Mouse (Mus musculus) adrenal gland, adult 2 months (tissue): ENCODE results near the gene Carm1. TPM values are rescaled to one million over a fixed set of nuclear protein-coding genes. Genes with fewer than 3 reads are reported as not detected.
A peak's percentile ranks its signal among the peaks of the same experiment; 100 is the strongest.

Source experiments
- DNase-seq: peaks from one replicate; pipeline ENCODE4 v3.0.0; 2021
- microRNA-seq, 2 experiments: library from miRNA; unstranded; fragments of <30 nt; microRNA quantifications; one replicate each; pipeline ENCODE4 v1.2.0; 2021
- polyA plus RNA-seq: library from polyadenylated mRNA; depleted of rRNA; stranded (reverse); fragments of >200 nt; gene quantifications from 2 replicates; pipeline ENCODE4 v1.2.3, GENCODE M21; 2012; rRNA removed
- total RNA-seq, 2 experiments: library from RNA; stranded (reverse); gene quantifications; 2 replicates each; pipeline ENCODE4 v1.2.3; 2021

The Carm1 gene
- total and polyA plus RNA-seq, 3 experiments, result 39.9 to 95.4 (median 52.3) TPM

DNA sequence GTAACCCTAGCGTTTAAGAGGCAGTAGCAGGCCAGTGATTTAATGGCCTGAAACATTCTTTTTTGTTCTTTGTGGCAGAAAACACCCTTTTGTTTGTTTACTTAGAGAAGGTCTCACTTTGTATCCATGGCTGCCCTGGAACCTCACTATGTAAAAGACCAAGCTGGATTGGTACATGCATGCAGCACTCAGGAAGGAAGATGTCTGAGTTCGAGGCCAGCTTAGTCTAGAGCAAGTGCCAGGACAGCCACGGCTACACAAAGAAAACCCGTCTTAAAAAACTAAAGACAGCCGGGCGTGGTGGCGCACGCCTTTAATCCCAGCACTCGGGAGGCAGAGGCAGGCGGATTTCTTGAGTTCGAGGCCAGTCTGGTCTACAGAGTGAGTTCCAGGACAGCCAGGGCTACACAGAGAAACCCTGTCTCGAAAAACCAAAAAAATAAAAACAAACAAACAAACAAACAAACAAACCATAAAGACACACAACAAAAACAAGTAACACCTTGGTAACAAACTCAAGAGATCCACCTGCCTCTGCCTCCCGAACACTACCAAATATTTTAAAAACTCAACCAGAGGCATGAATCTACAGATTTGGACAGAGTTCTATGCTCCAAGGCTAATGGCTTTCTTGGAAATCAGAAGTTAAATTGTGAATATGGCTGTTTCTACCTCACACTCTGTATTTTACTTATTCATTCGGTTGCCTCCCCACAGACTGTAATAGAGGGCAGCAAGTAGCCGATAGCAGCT lies 68.3 kb downstream of the Carm1 start:
- no peak for DNase-seq

- peak; percentile 100 for DNase-seq
Observed at GRCm38 (mm10) chr9:21615617-21616231, 69.0 kb downstream of the Carm1 start, which contains the start of gene Smarca4. Smarca4 (plus strand) TSS chr9:21616169.

DNA sequence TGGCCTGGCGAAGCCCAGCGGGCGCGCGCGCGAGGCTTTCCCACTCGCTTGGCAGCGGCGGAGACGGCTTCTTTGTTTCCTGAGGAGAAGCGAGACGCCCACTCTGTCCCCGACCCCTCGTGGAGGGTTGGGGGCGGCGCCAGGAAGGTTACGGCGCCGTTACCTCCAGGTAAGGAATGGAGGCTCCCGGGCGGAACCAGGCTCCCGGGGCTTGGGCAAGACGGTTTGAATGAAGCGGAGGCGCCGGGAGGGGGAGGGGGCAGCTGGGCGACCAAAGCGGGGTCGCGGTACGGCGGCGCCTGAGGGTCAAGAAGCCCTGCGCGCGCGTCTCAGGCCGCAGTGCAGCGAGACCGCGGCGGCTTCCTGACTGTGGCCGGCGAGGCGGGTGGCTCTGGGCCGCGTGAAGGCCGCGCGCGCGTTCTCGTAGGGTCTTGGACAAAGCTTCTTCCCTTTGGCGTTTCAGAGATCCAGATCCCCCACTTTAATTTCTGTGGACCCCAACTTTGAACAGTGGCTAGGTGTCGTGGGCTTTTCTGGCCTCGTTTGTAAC lies 69.6 kb downstream of the Carm1 start:
- peak; percentile 93 for DNase-seq

DNA sequence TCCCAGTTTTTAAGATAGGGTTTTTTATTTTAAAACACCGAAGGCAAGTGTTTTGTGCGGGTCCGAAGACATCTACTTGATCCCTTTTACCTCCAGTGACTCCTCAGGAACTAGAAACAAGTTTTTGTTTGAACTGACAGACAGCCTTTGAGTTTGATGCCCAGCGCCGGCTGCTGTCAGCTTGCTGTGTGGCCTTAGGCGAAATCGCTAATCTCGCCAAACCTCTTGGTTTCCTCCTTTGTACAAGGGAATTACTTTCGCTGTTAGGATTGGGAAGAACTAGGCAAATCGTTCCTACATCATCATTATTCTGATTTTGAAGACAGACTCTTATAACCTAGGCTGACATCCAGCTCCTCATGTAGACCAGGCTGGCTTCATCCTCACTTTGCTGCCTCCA lies 70.4 kb downstream of the Carm1 start:
- no peak for DNase-seq

GRCm38 (mm10) chr9:21620229-21620628 lies 73.5 kb downstream of the Carm1 start:
- no peak for DNase-seq

DNA sequence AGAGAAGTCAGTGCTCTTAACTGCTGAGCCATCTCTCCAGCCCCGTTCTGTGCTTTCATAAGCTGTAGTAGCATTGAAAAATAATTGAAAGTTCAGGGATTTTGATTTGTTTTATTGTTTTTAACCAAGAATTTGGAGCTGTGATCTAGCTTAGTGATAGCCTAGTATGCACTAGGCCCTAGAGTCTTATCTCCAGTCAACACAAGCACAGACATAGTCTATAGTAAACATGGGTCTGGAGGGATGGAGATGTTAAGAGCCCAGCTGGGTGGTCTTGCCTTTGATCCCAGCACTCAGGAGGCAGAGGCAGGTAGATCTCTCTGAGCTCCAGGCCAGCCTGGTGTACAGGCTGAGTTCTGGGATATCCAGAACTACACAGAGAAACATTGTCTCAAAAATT lies 76.0 kb downstream of the Carm1 start:
- DNase-seq, result no peak

- DNase-seq, result no peak
Observed at GRCm38 (mm10) chr9:21625342-21626339, 78.9 kb downstream of the Carm1 start.

DNA sequence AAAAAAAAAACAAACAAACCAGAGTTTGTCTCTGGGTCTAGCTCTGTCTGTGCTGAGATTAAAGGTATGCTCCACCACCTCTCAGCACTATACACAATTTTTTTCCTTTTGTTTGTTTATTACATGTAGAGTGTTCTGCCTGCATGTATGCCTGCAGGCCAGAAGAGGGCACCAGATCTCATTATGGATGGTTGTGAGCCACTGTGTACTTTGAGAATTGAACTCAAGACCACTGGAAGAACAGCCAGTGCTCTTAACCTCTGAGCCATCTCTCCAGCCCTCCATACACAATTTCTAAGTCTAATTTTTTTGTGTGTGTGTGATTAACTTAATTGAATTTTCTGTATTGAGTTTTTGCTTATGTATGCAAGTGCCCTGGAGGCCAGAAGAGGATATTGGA lies 79.9 kb downstream of the Carm1 start:
- no peak for DNase-seq

GRCm38 (mm10) chr9:21627145-21627795 lies 80.6 kb downstream of the Carm1 start:
- no peak for DNase-seq

DNA sequence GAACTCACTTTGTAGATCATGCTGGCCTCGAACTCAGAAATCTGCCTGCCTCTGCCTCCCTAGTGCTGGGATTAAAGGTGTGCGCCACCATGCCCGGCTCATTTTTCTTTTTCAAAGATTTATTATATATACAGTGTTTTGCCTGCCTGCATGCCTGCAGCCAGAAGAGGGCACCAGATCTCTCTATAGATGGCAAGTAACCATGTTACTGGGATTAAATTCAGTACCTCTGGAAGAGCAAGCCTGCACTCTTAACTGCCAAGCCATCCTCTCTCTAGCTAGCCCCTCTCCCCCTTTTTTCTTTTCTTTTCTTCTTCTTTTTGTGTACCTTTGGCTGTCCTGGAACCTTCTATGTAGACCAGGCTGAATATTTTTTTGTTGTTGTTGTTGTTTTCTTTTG lies 84.0 kb downstream of the Carm1 start:
- DNase-seq, result peak; percentile 55

GRCm38 (mm10) chr9:21633106-21633505 lies 86.4 kb downstream of the Carm1 start:
- DNase-seq, result no peak

DNA sequence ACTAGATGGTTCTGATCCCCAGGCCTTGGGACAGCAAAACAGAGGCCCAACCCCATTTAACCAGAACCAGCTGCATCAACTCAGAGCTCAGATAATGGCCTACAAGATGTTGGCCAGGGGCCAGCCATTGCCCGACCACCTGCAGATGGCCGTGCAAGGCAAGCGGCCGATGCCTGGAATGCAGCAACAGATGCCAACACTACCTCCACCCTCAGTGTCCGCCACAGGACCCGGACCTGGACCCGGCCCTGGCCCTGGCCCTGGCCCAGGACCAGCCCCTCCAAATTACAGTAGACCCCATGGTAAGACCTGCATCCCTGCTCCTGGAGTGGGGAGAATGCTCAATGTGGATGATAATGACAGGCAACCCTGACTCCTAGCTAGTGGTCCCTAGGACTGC lies 88.9 kb downstream of the Carm1 start:
- no peak for DNase-seq

GRCm38 (mm10) chr9:21639031-21639430 lies 92.3 kb downstream of the Carm1 start:
- DNase-seq, result no peak

Small RNA genes within 50 kb of the gene (microRNA-seq; reads per million reads assigned to microRNA genes)
- 0 reads per million in 2 experiments for gene Mir1946b

Other genes with a start within 250 kb of the Carm1 start
- not detected for gene Ap1m2, start 234.6 kb upstream of the Carm1 start, total RNA-seq
- not detected in 2 replicates for gene Ap1m2, start 234.6 kb upstream of the Carm1 start, polyA plus RNA-seq
- 10 to 100 TPM; 30.9 to 56.0 TPM for gene Slc44a2, start 226.2 kb upstream of the Carm1 start, total RNA-seq
- 27.1 and 27.2 TPM in 2 replicates for gene Slc44a2, start 226.2 kb upstream of the Carm1 start, polyA plus RNA-seq
- gene Ilf3, start 179.0 kb upstream of the Carm1 start, total RNA-seq, result 10 to 100 TPM; 51.0 to 60.1 TPM
- 38.9 and 39.1 TPM in 2 replicates for gene Ilf3, start 179.0 kb upstream of the Carm1 start, polyA plus RNA-seq
- gene Qtrt1, start 135.1 kb upstream of the Carm1 start, total RNA-seq, result 10 to 100 TPM; 13.1 to 15.9 TPM
- 23.4 and 28.6 TPM in 2 replicates for gene Qtrt1, start 135.1 kb upstream of the Carm1 start, polyA plus RNA-seq
- gene Dnm2, start 122.0 kb upstream of the Carm1 start, total RNA-seq, result 100 to 1,000 TPM in 1 of 2 experiments, 10 to 100 TPM in 1; 99.0 to 134 TPM
- gene Dnm2, start 122.0 kb upstream of the Carm1 start, polyA plus RNA-seq, result 328 and 381 TPM in 2 replicates
- 10 to 100 TPM; 22.6 to 36.6 TPM for gene Tmed1, start 36.6 kb upstream of the Carm1 start, total RNA-seq
- gene Tmed1, start 36.6 kb upstream of the Carm1 start, polyA plus RNA-seq, result 34.9 and 36.4 TPM in 2 replicates
- 1 to 10 TPM; 1.4 to 2.3 TPM for gene AB124611, start 20.7 kb upstream of the Carm1 start, total RNA-seq
- 1.7 and 2.8 TPM in 2 replicates for gene AB124611, start 20.7 kb upstream of the Carm1 start, polyA plus RNA-seq
- gene Timm29, start 45.8 kb downstream of the Carm1 start, total RNA-seq, result 10 to 100 TPM; 55.2 to 62.3 TPM
- 60.1 and 62.2 TPM in 2 replicates for gene Timm29, start 45.8 kb downstream of the Carm1 start, polyA plus RNA-seq
- 10 to 100 TPM; 26.5 to 36.1 TPM for gene Yipf2, start 45.9 kb downstream of the Carm1 start, total RNA-seq
- 58.5 and 67.4 TPM in 2 replicates for gene Yipf2, start 45.9 kb downstream of the Carm1 start, polyA plus RNA-seq
- gene Smarca4, start 69.3 kb downstream of the Carm1 start, total RNA-seq, result 10 to 100 TPM; 72.3 to 88.2 TPM
- 47.1 and 62.0 TPM in 2 replicates for gene Smarca4, start 69.3 kb downstream of the Carm1 start, polyA plus RNA-seq
- gene Ldlr, start 176.6 kb downstream of the Carm1 start, total RNA-seq, result 100 to 1,000 TPM in 1 of 2 experiments, 10 to 100 TPM in 1; 61.6 to 210 TPM
- gene Ldlr, start 176.6 kb downstream of the Carm1 start, polyA plus RNA-seq, result 79.5 and 143 TPM in 2 replicates
- gene Spc24, start 213.4 kb downstream of the Carm1 start, total RNA-seq, result 1 to 10 TPM; 1.9 to 3.7 TPM
- gene Spc24, start 213.4 kb downstream of the Carm1 start, polyA plus RNA-seq, result 1.4 and 1.5 TPM in 2 replicates